ENCODE assay signal across 9 mouse cellular contexts in the genomic region with DNA sequence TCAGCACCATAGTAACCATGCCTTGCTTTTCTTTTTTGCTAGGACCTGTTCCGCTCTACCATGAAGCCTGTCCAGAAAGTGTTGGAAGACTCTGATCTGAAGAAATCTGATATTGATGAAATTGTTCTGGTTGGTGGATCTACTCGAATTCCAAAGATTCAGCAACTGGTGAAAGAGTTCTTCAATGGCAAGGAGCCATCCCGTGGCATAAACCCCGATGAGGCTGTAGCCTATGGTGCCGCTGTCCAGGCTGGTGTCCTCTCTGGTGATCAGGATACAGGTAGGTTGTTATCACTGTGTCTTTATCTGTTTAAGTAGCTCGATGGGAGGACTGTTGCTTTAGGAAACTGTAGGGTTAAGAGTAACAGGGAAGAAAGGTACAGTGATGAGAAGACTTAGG. TPM values are rescaled to one million over a fixed set of nuclear protein-coding genes. Genes with fewer than 3 reads are reported as not detected.
DNase-seq lines count a peak whose midpoint lies in the region; ATAC-seq and TF ChIP-seq lines count a peak whose summit lies in the region.
"Had no signal": no experiment of that assay in that cellular context is flagged by ENCODE, and none has a peak within 500 bp of the region (broad histone marks: within the 10 kb centered on the region; RNA-seq: fewer than 3 reads in every experiment).

No protein-coding gene starts in this region.

- peaks cover 8 to 48% of the 10 kb centered on the region in 2 experiments for H3K4me1 ChIP-seq in heart, embryonic 14.5 days (ENCODE audit: control insufficient read depth in 2 of 2, insufficient read depth in 2 of 2, low read length in 2 of 2)
- peaks cover 8% of the 10 kb centered on the region for H3K4me1 ChIP-seq in cortical plate, adult 2 months (ENCODE audit: control insufficient read depth, insufficient read depth, low read length)
- peaks cover 67% of the 10 kb centered on the region for H3K4me1 ChIP-seq in hindbrain, embryonic 15.5 days (replicated peaks)
- H3K4me1 ChIP-seq in midbrain, embryonic 13.5 days (replicated peaks) = peaks cover 70% of the 10 kb centered on the region

- no peak for DNase-seq in heart, postnatal 25 days (ENCODE audit: low spot score)
- DNase-seq in thymus, postnatal 25 days = no peak
- no peak for DNase-seq in urinary bladder, postnatal 36 days (ENCODE audit: low spot score in 2 of 2)
- DNase-seq in embryo, embryonic 11 days = no peak
- DNase-seq: kidney, adult 18-20 months had no signal

- 79% methylated on average over 6 of the region's 6 CpGs for WGBS in heart, embryonic 14.5 days
- 95% methylated on average over 6 of the region's 6 CpGs for WGBS in hindbrain, embryonic 15.5 days
- WGBS in midbrain, embryonic 13.5 days = 95% methylated on average over 6 of the region's 6 CpGs

- no peaks in the 10 kb centered on the region for H3K27me3 ChIP-seq in heart, embryonic 14.5 days (ENCODE audit: control insufficient read depth, insufficient read depth, low read length)
- H3K27me3 ChIP-seq in hindbrain, embryonic 15.5 days = no peaks in the 10 kb centered on the region
- H3K27me3 ChIP-seq in midbrain, embryonic 13.5 days = no peaks in the 10 kb centered on the region

- H3K9ac ChIP-seq in heart, embryonic 14.5 days (ENCODE audit: low read length) = peak overlapping the region; percentile 52
- H3K9ac ChIP-seq in hindbrain, embryonic 15.5 days = no peak overlapping the region
- no peak overlapping the region for H3K9ac ChIP-seq in midbrain, embryonic 13.5 days (replicated peaks)

- intact Hi-C loops in heart, postnatal 25 days (cut with DNase I) = loop anchor here (10.0 kb wide), 1 partner anchor 330 kb away; a partner anchor contains a TSS

- no peak overlapping the region for H3K27ac ChIP-seq in heart, embryonic 14.5 days (replicated peaks in 1 of 2; ENCODE audit: control insufficient read depth in 1 of 2, insufficient read depth in 1 of 2, low read depth in 2 of 2, low read length in 2 of 2)
- no peak overlapping the region for H3K27ac ChIP-seq in cortical plate, adult 2 months (ENCODE audit: insufficient read depth, low read length)
- no peak overlapping the region for H3K27ac ChIP-seq in hindbrain, embryonic 15.5 days (replicated peaks)
- no peak overlapping the region for H3K27ac ChIP-seq in midbrain, embryonic 13.5 days

- peak overlapping the region in 1 of 2 experiments; percentile 86; a peak in 3 of 4 replicates for H3K4me3 ChIP-seq in heart, embryonic 14.5 days (ENCODE audit: control insufficient read depth in 1 of 2, insufficient read depth in 1 of 2, low read depth in 1 of 2, low read length in 2 of 2)
- H3K4me3 ChIP-seq in cortical plate, adult 2 months (ENCODE audit: insufficient read depth, low read length) = no peak overlapping the region; the same call in 1 of the 2 replicates
- H3K4me3 ChIP-seq in hindbrain, embryonic 15.5 days = 0 out of 2 replicates have a peak overlapping the region, but pooled peaks have one; percentile 7
- peak overlapping the region; percentile 92 for H3K4me3 ChIP-seq in midbrain, embryonic 13.5 days (replicated peaks)

- peaks cover 70% of the 10 kb centered on the region for H3K36me3 ChIP-seq in heart, embryonic 14.5 days (ENCODE audit: control insufficient read depth, insufficient read depth, low read length)
- peaks cover 55% of the 10 kb centered on the region for H3K36me3 ChIP-seq in hindbrain, embryonic 15.5 days
- H3K36me3 ChIP-seq in midbrain, embryonic 13.5 days = peaks cover 56% of the 10 kb centered on the region

- H3K4me2 ChIP-seq in heart, embryonic 14.5 days (ENCODE audit: low read length) = peak overlapping the region; percentile 72
- H3K4me2 ChIP-seq in hindbrain, embryonic 15.5 days = peak overlapping the region; percentile 71
- H3K4me2 ChIP-seq in midbrain, embryonic 13.5 days (replicated peaks) = peak overlapping the region; percentile 67

- no peak for TF ChIP-seq CTCF in cortical plate, adult 2 months (IDR thresholded peaks at IDR 0.05; ENCODE audit: extremely low read depth, insufficient read depth, low read length)

- H3K9me3 ChIP-seq in heart, embryonic 14.5 days (ENCODE audit: control insufficient read depth, low read length) = no peaks in the 10 kb centered on the region
- no peaks in the 10 kb centered on the region for H3K9me3 ChIP-seq in hindbrain, embryonic 15.5 days
- H3K9me3 ChIP-seq in midbrain, embryonic 13.5 days = no peaks in the 10 kb centered on the region

- no peak for ATAC-seq in heart, embryonic 14.5 days (ENCODE audit: insufficient number of reproducible peaks, insufficient read depth, low FRiP score, low read depth)
- ATAC-seq in hindbrain, embryonic 15.5 days (ENCODE audit: low FRiP score, low read depth) = no peak
- no peak for ATAC-seq in midbrain, embryonic 13.5 days

- 0 out of 2 replicates have a peak, but pooled peaks have one; percentile 21 for TF ChIP-seq POLR2A in cortical plate, adult 2 months (IDR thresholded peaks at IDR 0.05; ENCODE audit: extremely low read depth, insufficient read depth, low read length)

RNA-seq across cellular contexts. Expression of a gene that starts 2.7 kb away (rescaled TPM):
- 545 and 663 TPM in 2 replicates for polyA plus RNA-seq in heart, embryonic 14.5 days (2014; fragmentation: Nextera tagmentation; extraction: Ambion mirVana)
- 100 to 1,000 TPM; 686 to 854 TPM for total RNA-seq in heart, postnatal 25 days (2021)
- polyA plus RNA-seq in cortical plate, adult 2 months (2012; rRNA removed) = 184 and 215 TPM in 2 replicates
- polyA plus RNA-seq in hindbrain, embryonic 15.5 days (2015; fragmentation: Nextera tagmentation; extraction: Ambion mirVana) = 436 and 443 TPM in 2 replicates
- 464 and 489 TPM in 2 replicates for polyA plus RNA-seq in midbrain, embryonic 13.5 days (2015; fragmentation: Nextera tagmentation; extraction: Ambion mirVana)

RNA-seq across cellular contexts. Expression of a gene that starts 19.5 kb away (rescaled TPM):
- 66.2 and 69.5 TPM in 2 replicates for polyA plus RNA-seq in heart, embryonic 14.5 days (2014; fragmentation: Nextera tagmentation; extraction: Ambion mirVana)
- total RNA-seq in heart, postnatal 25 days (2021) = 10 to 100 TPM; 35.6 to 38.0 TPM
- 42.0 and 43.2 TPM in 2 replicates for polyA plus RNA-seq in cortical plate, adult 2 months (2012; rRNA removed)
- polyA plus RNA-seq in hindbrain, embryonic 15.5 days (2015; fragmentation: Nextera tagmentation; extraction: Ambion mirVana) = 106 and 108 TPM in 2 replicates
- 123 and 126 TPM in 2 replicates for polyA plus RNA-seq in midbrain, embryonic 13.5 days (2015; fragmentation: Nextera tagmentation; extraction: Ambion mirVana)

RNA-seq across cellular contexts. Expression of a gene that starts 25.2 kb away (rescaled TPM):
- polyA plus RNA-seq in heart, embryonic 14.5 days (2014; fragmentation: Nextera tagmentation; extraction: Ambion mirVana) = 25.5 and 26.7 TPM in 2 replicates
- total RNA-seq in heart, postnatal 25 days (2021) = 10 to 100 TPM; 11.3 to 15.5 TPM
- polyA plus RNA-seq in cortical plate, adult 2 months (2012; rRNA removed) = 37.1 and 38.2 TPM in 2 replicates
- 24.8 and 27.3 TPM in 2 replicates for polyA plus RNA-seq in hindbrain, embryonic 15.5 days (2015; fragmentation: Nextera tagmentation; extraction: Ambion mirVana)
- 21.8 and 22.7 TPM in 2 replicates for polyA plus RNA-seq in midbrain, embryonic 13.5 days (2015; fragmentation: Nextera tagmentation; extraction: Ambion mirVana)

RNA-seq across cellular contexts. Expression of a gene that starts 51.6 kb away (rescaled TPM):
- 51.0 and 65.8 TPM in 2 replicates for polyA plus RNA-seq in heart, embryonic 14.5 days (2014; fragmentation: Nextera tagmentation; extraction: Ambion mirVana)
- total RNA-seq in heart, postnatal 25 days (2021) = 10 to 100 TPM; 41.9 to 45.2 TPM
- 83.2 and 83.8 TPM in 2 replicates for polyA plus RNA-seq in cortical plate, adult 2 months (2012; rRNA removed)
- 96.8 and 97.6 TPM in 2 replicates for polyA plus RNA-seq in hindbrain, embryonic 15.5 days (2015; fragmentation: Nextera tagmentation; extraction: Ambion mirVana)
- 80.4 and 88.8 TPM in 2 replicates for polyA plus RNA-seq in midbrain, embryonic 13.5 days (2015; fragmentation: Nextera tagmentation; extraction: Ambion mirVana)

RNA-seq across cellular contexts. Expression of a gene that starts 58.3 kb away (rescaled TPM):
- not detected in 2 replicates for polyA plus RNA-seq in heart, embryonic 14.5 days (2014; fragmentation: Nextera tagmentation; extraction: Ambion mirVana)
- not detected for total RNA-seq in heart, postnatal 25 days (2021)
- not detected in 2 replicates for polyA plus RNA-seq in cortical plate, adult 2 months (2012; rRNA removed)
- not detected in 2 replicates for polyA plus RNA-seq in hindbrain, embryonic 15.5 days (2015; fragmentation: Nextera tagmentation; extraction: Ambion mirVana)
- 0.19 TPM in 1 of 2 replicates, not detected in the other for polyA plus RNA-seq in midbrain, embryonic 13.5 days (2015; fragmentation: Nextera tagmentation; extraction: Ambion mirVana)
